9 mouse cellular contexts compared by ENCODE assay signal in the genomic region with DNA sequence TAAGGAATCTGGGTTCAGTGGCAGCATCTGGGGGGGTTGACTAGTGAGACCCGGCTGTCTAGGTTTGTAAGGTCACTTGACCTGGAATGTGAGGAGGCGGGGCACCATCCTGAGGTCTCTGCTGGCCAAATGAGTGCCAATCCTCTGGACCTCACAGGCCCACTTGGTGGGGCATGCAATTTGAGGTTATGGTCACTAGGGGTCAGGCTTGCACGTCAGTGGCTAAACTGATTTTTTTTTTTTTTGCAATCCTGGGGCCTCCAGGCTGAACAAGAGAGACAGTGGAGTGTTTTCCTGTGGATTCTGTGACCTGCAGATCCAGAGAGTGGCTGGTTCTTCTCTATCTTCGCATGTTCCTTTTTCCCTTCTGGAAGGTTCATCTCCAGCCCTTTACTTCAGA.
DNase-seq lines count a peak whose midpoint lies in the region; ATAC-seq and TF ChIP-seq lines count a peak whose summit lies in the region.
"Had no signal": no experiment of that assay in that cellular context is flagged by ENCODE, and none has a peak within 500 bp of the region (broad histone marks: within the 10 kb centered on the region; RNA-seq: fewer than 3 reads in every experiment).

No protein-coding gene starts in this region.

- no peaks in the 10 kb centered on the region for H3K9me3 ChIP-seq in liver, postnatal 0 days (ENCODE audit: low read length)
- 0 out of 2 replicates have a peak, but pooled peaks cover 4% of the 10 kb centered on the region for H3K9me3 ChIP-seq in liver, embryonic 12.5 days (replicated peaks)

- H3K4me3 ChIP-seq in liver, postnatal 0 days (ENCODE audit: low read depth, low read length) = no peak overlapping the region
- H3K4me3 ChIP-seq in liver, embryonic 12.5 days = no peak overlapping the region

- no peak for TF ChIP-seq EP300 in liver, postnatal 0 days (IDR thresholded peaks at IDR 0.05; ENCODE audit: low read depth)

- no peak overlapping the region for H3K27ac ChIP-seq in liver, postnatal 0 days (ENCODE audit: low read depth)
- H3K27ac ChIP-seq in liver, embryonic 12.5 days = no peak overlapping the region

- H3K4me1 ChIP-seq in liver, postnatal 0 days (ENCODE audit: insufficient read depth) = peaks cover 10% of the 10 kb centered on the region
- no peaks in the 10 kb centered on the region for H3K4me1 ChIP-seq in liver, embryonic 12.5 days

- H3K4me2 ChIP-seq in liver, postnatal 0 days (ENCODE audit: low read depth, low read length) = no peak overlapping the region
- H3K4me2 ChIP-seq in liver, embryonic 12.5 days = no peak overlapping the region

- intact Hi-C loops in heart, postnatal 25 days (cut with DNase I) = loop anchor here (2.0 to 5.0 kb wide), 3 partner anchors 679 to 879 kb away; no protein-coding TSS in a partner anchor

- ATAC-seq in liver, postnatal 0 days = no peak
- no peak for ATAC-seq in liver, embryonic 12.5 days
- peak; percentile 38 for ATAC-seq in megakaryocyte, adult 5-6 weeks (ENCODE audit: poor library complexity, severe bottlenecking)

- TF ChIP-seq CTCF in liver, postnatal 0 days (IDR thresholded peaks at IDR 0.05; ENCODE audit: low read depth) = peak; percentile 64

- H3K36me3 ChIP-seq in liver, postnatal 0 days (replicated peaks; ENCODE audit: insufficient read depth, low read length) = no peaks in the 10 kb centered on the region
- no peaks in the 10 kb centered on the region for H3K36me3 ChIP-seq in liver, embryonic 12.5 days

- 70% methylated on average over 4 of the region's 4 CpGs for WGBS in liver, postnatal 0 days (ENCODE audit: insufficient replicate concordance)
- 34% methylated on average over 4 of the region's 4 CpGs for WGBS in liver, embryonic 12.5 days (ENCODE audit: insufficient replicate concordance)

- DNase-seq in heart, adult 8-10 months (ENCODE audit: low spot score) = peak; percentile 28
- DNase-seq in heart, postnatal 25 days (ENCODE audit: low spot score) = no peak
- DNase-seq in liver, postnatal 0 days = no peak
- peak; percentile 33 for DNase-seq in ES-CJ7 (ENCODE audit: low read depth, low spot score)
- no peak for DNase-seq in adrenal gland, adult 2 months
- no peak for DNase-seq in right cerebral cortex, adult 2 months (ENCODE audit: low spot score in 2 of 2)
- DNase-seq: layer of hippocampus, adult 9-11 months had no signal

- H3K27me3 ChIP-seq in liver, postnatal 0 days (ENCODE audit: insufficient read depth, low read length) = no peaks in the 10 kb centered on the region
- peaks cover 25% of the 10 kb centered on the region for H3K27me3 ChIP-seq in liver, embryonic 12.5 days (replicated peaks)

- H3K9ac ChIP-seq in liver, postnatal 0 days (replicated peaks) = no peak overlapping the region
- H3K9ac ChIP-seq in liver, embryonic 12.5 days = no peak overlapping the region

Comparison
In these comparisons a context has a peak if more than half of its experiments do, and no peak if none do; other contexts are left out.
1. DNase-seq: peak in heart, adult 8-10 months (single experiment) and ES-CJ7 (single experiment); none in heart, postnatal 25 days (single experiment), liver, postnatal 0 days (single experiment), adrenal gland, adult 2 months (single experiment) and right cerebral cortex, adult 2 months (0 of 2).